Mouse (Mus musculus) megakaryocyte, embryonic 14.5 days (primary cell): ENCODE results near the gene Sec1.

ENCODE experiments used
- FLI1 ChIP-seq: IDR thresholded peaks from 2 replicates; pipeline ENCODE4 v1.6.1; 2012; ENCODE audit warnings: low read length, inconsistent platforms, mixed read lengths
- GATA1 ChIP-seq: IDR thresholded peaks from 3 replicates; pipeline ENCODE4 v1.6.1; 2012; ENCODE audit warnings: mixed read lengths, low read length, inconsistent platforms, borderline replicate concordance

DNA sequence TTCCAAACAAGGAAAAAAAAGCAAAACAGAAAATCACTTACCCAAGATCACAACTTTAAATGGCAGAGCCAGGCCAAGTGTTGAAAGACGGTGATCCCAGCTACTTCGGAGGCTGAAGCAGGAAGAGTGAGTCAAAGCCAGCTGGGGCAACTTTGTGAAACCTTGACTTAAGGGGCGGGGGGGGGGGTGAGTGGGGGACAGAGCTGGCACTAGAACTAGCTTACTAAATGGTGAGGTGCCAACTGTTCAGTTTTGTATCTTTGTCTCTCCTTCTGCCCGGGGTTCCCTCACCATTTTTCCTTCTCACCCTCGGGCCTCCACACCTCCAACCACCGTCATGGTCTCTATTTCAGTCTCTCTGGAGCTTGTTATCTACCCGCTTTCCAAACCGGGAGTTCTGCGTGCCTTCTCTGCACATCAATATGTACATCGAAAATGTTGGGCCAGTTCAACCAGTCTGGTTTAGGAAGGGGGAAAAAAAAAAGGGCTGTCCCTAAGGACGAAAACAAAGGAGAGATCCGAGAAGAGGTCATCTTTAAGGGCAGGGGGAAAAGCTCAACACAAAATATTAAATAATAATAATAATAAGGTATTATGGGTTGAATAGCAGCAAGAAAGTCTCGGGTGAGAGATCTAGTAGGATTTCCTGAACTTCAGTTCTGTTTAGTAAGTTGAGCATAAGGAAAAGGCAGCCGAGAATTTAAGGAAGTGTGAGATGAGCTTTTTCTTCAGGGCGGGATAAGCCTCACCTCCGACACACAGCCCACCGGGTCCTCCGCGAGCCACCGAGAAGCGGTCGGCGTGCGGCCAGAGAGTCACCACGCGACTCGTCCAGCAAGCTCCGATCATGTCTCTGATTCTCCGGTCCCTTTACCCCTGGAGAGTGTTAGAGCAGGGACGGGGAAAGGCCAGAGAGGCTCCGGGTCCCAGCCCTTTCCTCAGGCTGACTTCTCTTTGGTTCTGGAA, 23.0 kb upstream of the Sec1 start:
- TF ChIP-seq GATA1 (no peak), FLI1 (no peak)
